Mouse (Mus musculus): ENCODE measurements at regions not wholly inside any gene's neighbourhood (a gene's known extent, or its start where the extent isn't known, plus 50 kb on each side); places are given as distances from the start of the nearest gene placed in this dataset.

DNA sequence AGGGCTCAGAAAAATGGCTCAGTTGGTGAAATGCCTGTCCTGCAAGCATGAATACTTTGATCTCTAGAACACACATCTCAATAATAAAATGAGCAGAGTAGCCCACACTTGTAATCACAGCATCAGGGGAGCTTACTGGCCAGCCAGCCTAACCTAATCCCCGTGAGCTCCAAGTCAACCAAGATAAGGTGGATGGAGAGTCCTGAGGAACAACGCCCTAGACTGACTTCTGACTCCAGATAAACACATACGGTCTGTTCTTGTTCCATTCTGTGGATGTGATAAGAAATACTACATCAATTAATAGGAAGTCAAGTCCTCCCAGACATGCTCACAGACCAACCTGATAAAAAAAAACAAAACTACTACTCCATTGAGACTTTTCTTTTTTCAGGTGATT lies 180.4 kb upstream of the Jarid2 start:
- Histone ChIP-seq H3ac (ENCODE audit: control insufficient read depth, insufficient read length, low read depth) (no peak overlapping the region), H3K79me2 (ENCODE audit: control insufficient read depth, insufficient read depth) (no peaks in the 10 kb centered on the region), H3K27me3 (ENCODE audit: control insufficient read depth, insufficient read depth, insufficient read length) (no peaks in the 10 kb centered on the region), H3K4me3 (ENCODE audit: insufficient read depth, poor library complexity, severe bottlenecking) (no peak overlapping the region), H3K79me3 (ENCODE audit: low read depth) (no peaks in the 10 kb centered on the region), H3K36me3 (ENCODE audit: control insufficient read depth, insufficient read depth) (no peaks in the 10 kb centered on the region)
- TF ChIP-seq CEBPB (IDR thresholded peaks at IDR 0.05; ENCODE audit: low read depth) = no peak
- TF ChIP-seq USF1 (IDR thresholded peaks at IDR 0.05; ENCODE audit: low read depth) = no peak
- no peak for TF ChIP-seq MYOD1 (IDR thresholded peaks at IDR 0.05; ENCODE audit: control insufficient read depth, insufficient read length, low read depth)
- no peak for TF ChIP-seq MAX (IDR thresholded peaks at IDR 0.05)
- TF ChIP-seq MYOG (IDR thresholded peaks at IDR 0.05; ENCODE audit: control insufficient read depth, extremely low read depth, insufficient read length) = no peak
- TF ChIP-seq CTCF (IDR thresholded peaks at IDR 0.05; ENCODE audit: control insufficient read depth, insufficient read depth, insufficient read length) = no peak
- no peak for TF ChIP-seq FOSL1 (IDR thresholded peaks at IDR 0.05; ENCODE audit: insufficient read depth, low read length, poor library complexity, severe bottlenecking)

- TF ChIP-seq FOSL1 (IDR thresholded peaks at IDR 0.05; ENCODE audit: insufficient read depth, low read length, poor library complexity, severe bottlenecking) (no peak), MAX (IDR thresholded peaks at IDR 0.05) (no peak), USF1 (IDR thresholded peaks at IDR 0.05; ENCODE audit: low read depth) (no peak), MYOD1 (IDR thresholded peaks at IDR 0.05; ENCODE audit: control insufficient read depth, insufficient read length, low read depth) (no peak), CEBPB (IDR thresholded peaks at IDR 0.05; ENCODE audit: low read depth) (no peak), MYOG (IDR thresholded peaks at IDR 0.05; ENCODE audit: control insufficient read depth, extremely low read depth, insufficient read length) (no peak), CTCF (IDR thresholded peaks at IDR 0.05; ENCODE audit: control insufficient read depth, insufficient read depth, insufficient read length) (no peak)
- Histone ChIP-seq H3K79me2 (ENCODE audit: control insufficient read depth, insufficient read depth) (no peaks in the 10 kb centered on the region), H3K27me3 (ENCODE audit: control insufficient read depth, insufficient read depth, insufficient read length) (no peaks in the 10 kb centered on the region), H3ac (ENCODE audit: control insufficient read depth, insufficient read length, low read depth) (no peak overlapping the region), H3K79me3 (ENCODE audit: low read depth) (no peaks in the 10 kb centered on the region), H3K4me3 (ENCODE audit: insufficient read depth, poor library complexity, severe bottlenecking) (no peak overlapping the region), H3K36me3 (ENCODE audit: control insufficient read depth, insufficient read depth) (no peaks in the 10 kb centered on the region)
Measured at GRCm38 (mm10) chr13:44553363-44553762, 175.9 kb upstream of the Jarid2 start.

DNA sequence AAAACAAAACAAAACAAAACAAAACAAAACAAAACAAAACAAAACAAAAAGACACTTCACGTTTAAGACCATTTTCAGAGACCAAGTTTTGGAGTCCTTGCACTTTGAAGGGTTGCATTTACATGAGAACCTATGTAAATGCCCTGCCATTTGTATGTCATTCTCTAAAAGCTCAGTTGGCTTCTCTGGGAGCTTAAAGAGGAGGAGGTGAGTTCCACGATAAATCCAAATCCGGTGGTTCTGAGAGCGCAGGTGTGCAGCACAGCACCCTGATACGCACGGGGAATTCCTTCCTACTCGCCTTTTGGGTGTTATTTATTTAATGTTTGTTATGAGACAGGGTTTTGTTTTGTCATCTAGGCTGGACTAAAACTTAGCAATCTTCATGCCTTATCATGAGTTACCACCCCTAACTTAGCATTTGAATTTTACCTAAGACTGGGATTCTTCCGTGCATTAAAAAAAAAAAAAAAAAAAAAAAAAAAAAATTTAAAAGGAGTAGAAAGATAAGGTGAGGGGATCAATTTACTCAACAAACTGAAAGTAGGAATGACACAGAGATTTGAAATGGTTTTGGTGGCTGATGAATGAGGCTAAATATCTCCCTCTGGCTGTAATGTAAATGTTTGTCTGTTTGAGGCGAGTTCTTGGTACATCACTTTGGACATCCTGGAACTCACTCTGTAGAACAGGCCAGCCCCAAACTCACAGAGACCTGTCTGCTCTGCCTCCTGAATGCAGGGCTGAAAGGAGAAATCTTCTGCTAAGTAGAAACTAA lies 174.4 kb upstream of the Jarid2 start:
- Histone ChIP-seq H3ac (ENCODE audit: control insufficient read depth, insufficient read length, low read depth) (no peak overlapping the region), H3K36me3 (ENCODE audit: control insufficient read depth, insufficient read depth) (no peaks in the 10 kb centered on the region), H3K27me3 (ENCODE audit: control insufficient read depth, insufficient read depth, insufficient read length) (no peaks in the 10 kb centered on the region), H3K79me3 (ENCODE audit: low read depth) (no peaks in the 10 kb centered on the region), H3K79me2 (ENCODE audit: control insufficient read depth, insufficient read depth) (no peaks in the 10 kb centered on the region), H3K4me3 (ENCODE audit: insufficient read depth, poor library complexity, severe bottlenecking) (no peak overlapping the region)
- TF ChIP-seq CTCF (IDR thresholded peaks at IDR 0.05; ENCODE audit: control insufficient read depth, insufficient read depth, insufficient read length) = no peak
- TF ChIP-seq CEBPB (IDR thresholded peaks at IDR 0.05; ENCODE audit: low read depth) = no peak
- TF ChIP-seq FOSL1 (IDR thresholded peaks at IDR 0.05; ENCODE audit: insufficient read depth, low read length, poor library complexity, severe bottlenecking) = no peak
- no peak for TF ChIP-seq MYOD1 (IDR thresholded peaks at IDR 0.05; ENCODE audit: control insufficient read depth, insufficient read length, low read depth)
- no peak for TF ChIP-seq MAX (IDR thresholded peaks at IDR 0.05)
- no peak for TF ChIP-seq MYOG (IDR thresholded peaks at IDR 0.05; ENCODE audit: control insufficient read depth, extremely low read depth, insufficient read length)
- no peak for TF ChIP-seq USF1 (IDR thresholded peaks at IDR 0.05; ENCODE audit: low read depth)

- H3K79me3 ChIP-seq (ENCODE audit: low read depth) = no peaks in the 10 kb centered on the region
- H3K79me2 ChIP-seq (ENCODE audit: control insufficient read depth, insufficient read depth) = no peaks in the 10 kb centered on the region
- TF ChIP-seq MYOG (IDR thresholded peaks at IDR 0.05; ENCODE audit: control insufficient read depth, extremely low read depth, insufficient read length) (no peak), CTCF (IDR thresholded peaks at IDR 0.05; ENCODE audit: control insufficient read depth, insufficient read depth, insufficient read length) (no peak), USF1 (IDR thresholded peaks at IDR 0.05; ENCODE audit: low read depth) (no peak), CEBPB (IDR thresholded peaks at IDR 0.05; ENCODE audit: low read depth) (no peak), FOSL1 (IDR thresholded peaks at IDR 0.05; ENCODE audit: insufficient read depth, low read length, poor library complexity, severe bottlenecking) (no peak), MAX (IDR thresholded peaks at IDR 0.05) (no peak), MYOD1 (IDR thresholded peaks at IDR 0.05; ENCODE audit: control insufficient read depth, insufficient read length, low read depth) (no peak)
- H3ac ChIP-seq (ENCODE audit: control insufficient read depth, insufficient read length, low read depth) = no peak overlapping the region
- H3K27me3 ChIP-seq (ENCODE audit: control insufficient read depth, insufficient read depth, insufficient read length) = no peaks in the 10 kb centered on the region
- no peak overlapping the region for H3K4me3 ChIP-seq (ENCODE audit: insufficient read depth, poor library complexity, severe bottlenecking)
- no peaks in the 10 kb centered on the region for H3K36me3 ChIP-seq (ENCODE audit: control insufficient read depth, insufficient read depth)
Measured at GRCm38 (mm10) chr13:44555979-44556378, 173.3 kb upstream of the Jarid2 start.

- Histone ChIP-seq H3K36me3 (ENCODE audit: control insufficient read depth, insufficient read depth) (no peaks in the 10 kb centered on the region), H3K79me2 (ENCODE audit: control insufficient read depth, insufficient read depth) (no peaks in the 10 kb centered on the region), H3K27me3 (ENCODE audit: control insufficient read depth, insufficient read depth, insufficient read length) (no peaks in the 10 kb centered on the region), H3ac (ENCODE audit: control insufficient read depth, insufficient read length, low read depth) (no peak overlapping the region), H3K79me3 (ENCODE audit: low read depth) (no peaks in the 10 kb centered on the region), H3K4me3 (ENCODE audit: insufficient read depth, poor library complexity, severe bottlenecking) (no peak overlapping the region)
- TF ChIP-seq MYOG (IDR thresholded peaks at IDR 0.05; ENCODE audit: control insufficient read depth, extremely low read depth, insufficient read length) (no peak), CTCF (IDR thresholded peaks at IDR 0.05; ENCODE audit: control insufficient read depth, insufficient read depth, insufficient read length) (no peak), USF1 (IDR thresholded peaks at IDR 0.05; ENCODE audit: low read depth) (no peak), CEBPB (IDR thresholded peaks at IDR 0.05; ENCODE audit: low read depth) (no peak), MYOD1 (IDR thresholded peaks at IDR 0.05; ENCODE audit: control insufficient read depth, insufficient read length, low read depth) (no peak), MAX (IDR thresholded peaks at IDR 0.05) (no peak), FOSL1 (IDR thresholded peaks at IDR 0.05; ENCODE audit: insufficient read depth, low read length, poor library complexity, severe bottlenecking) (no peak)
Measured at GRCm38 (mm10) chr13:44558051-44558450, 171.2 kb upstream of the Jarid2 start.

Data from C2C12 (cell line).